Mouse (Mus musculus) ES-E14 (cell line): ENCODE measurements around the gene Zfp385b. TPM values are rescaled to one million over a fixed set of nuclear protein-coding genes. Genes with fewer than 3 reads are reported as not detected.

Experiments used
- DNase-seq: peaks from one replicate; pipeline ENCODE4 v3.0.0-alpha.2; 2013; ENCODE audit warnings: low read depth, low spot score
- H3K27ac ChIP-seq: 2 replicates; pipeline ENCODE4 v1.5.1; 2012; ENCODE audit warnings: low read depth, mild to moderate bottlenecking, low read length, moderate library complexity, mixed read lengths; ENCODE audit not compliant: poor library complexity, insufficient read depth, severe bottlenecking
- H3K36me3 ChIP-seq: 2 replicates; pipeline ENCODE4 v1.6.1; 2012; ENCODE audit warnings: mild to moderate bottlenecking, low read length, moderate library complexity, mixed read lengths; ENCODE audit not compliant: control insufficient read depth, poor library complexity, insufficient read depth, severe bottlenecking
- H3K4me1 ChIP-seq, 2 experiments: fragments of 150-350 bp in 1 of 2; sonication (generic) in 1 of 2; 2 replicates each; pipeline ENCODE4 v1.6.1; 2012; ENCODE audit warnings: low read length in 2 of 2, mild to moderate bottlenecking in 1 of 2, mixed read lengths in 1 of 2; ENCODE audit not compliant: control insufficient read depth in 2 of 2, insufficient read depth in 2 of 2, poor library complexity in 1 of 2
- H3K4me3 ChIP-seq, 2 experiments: fragments of 150-350 bp in 1 of 2; sonication (generic) in 1 of 2; 2 replicates each; pipeline ENCODE4 v1.5.1; 2012; ENCODE audit warnings: low read length in 2 of 2, low read depth in 1 of 2, mild to moderate bottlenecking in 1 of 2, mixed read lengths in 1 of 2; ENCODE audit not compliant: insufficient read depth in 1 of 2, poor library complexity in 1 of 2, severe bottlenecking in 1 of 2
- H3K9ac ChIP-seq: 2 replicates; pipeline ENCODE4 v1.6.1; 2012; ENCODE audit warnings: low read depth, mild to moderate bottlenecking, low read length, mixed read lengths; ENCODE audit not compliant: poor library complexity, insufficient read depth, severe bottlenecking
- H3K9me3 ChIP-seq: fragments of 150-350 bp; sonication (generic); 2 replicates; pipeline ENCODE4 v1.6.1; 2012; ENCODE audit warnings: low read depth, mild to moderate bottlenecking, low read length; ENCODE audit not compliant: control insufficient read depth, insufficient read depth
- CHD2 ChIP-seq: IDR thresholded peaks from 2 replicates; pipeline ENCODE4 v1.6.1; 2014; ENCODE audit warnings: mild to moderate bottlenecking, low read depth, low read length, inconsistent platforms
- HCFC1 ChIP-seq: IDR thresholded peaks from 2 replicates; pipeline ENCODE4 v1.6.1; 2012; ENCODE audit warnings: low read length, inconsistent platforms, borderline replicate concordance; ENCODE audit not compliant: insufficient read depth
- MAFK ChIP-seq: IDR thresholded peaks from 2 replicates; pipeline ENCODE4 v1.6.1; 2014; ENCODE audit warnings: mild to moderate bottlenecking, low read depth, low read length, inconsistent platforms; ENCODE audit not compliant: insufficient read depth
- ZC3H11A ChIP-seq: IDR thresholded peaks from 2 replicates; pipeline ENCODE4 v1.6.1; 2012; ENCODE audit warnings: low read depth, mild to moderate bottlenecking, inconsistent platforms, low read length, borderline replicate concordance
- ZNF384 ChIP-seq: IDR thresholded peaks from 2 replicates; pipeline ENCODE4 v1.6.1; 2012; ENCODE audit warnings: low read depth, low read length, inconsistent platforms
- in situ Hi-C, 2 experiments: fragments of 600-800 bp; cut with MboI; formaldehyde crosslinking; loops; one replicate each; pipeline ENCODE4 v1.15.1; 2025; ENCODE audit warnings: low sequenced_read_pairs in 2 of 2, inconsistent platforms in 1 of 2; ENCODE audit not compliant: unreplicated experiment in 2 of 2
- total RNA-seq: library from RNA; depleted of rRNA; stranded (reverse); fragments of 300-350 nt; gene quantifications from 2 replicates; pipeline ENCODE4 v1.2.3, GENCODE M21; 2012

Gene Zfp385b
- total RNA-seq, 1 experiment, result 0.09 TPM

DNA sequence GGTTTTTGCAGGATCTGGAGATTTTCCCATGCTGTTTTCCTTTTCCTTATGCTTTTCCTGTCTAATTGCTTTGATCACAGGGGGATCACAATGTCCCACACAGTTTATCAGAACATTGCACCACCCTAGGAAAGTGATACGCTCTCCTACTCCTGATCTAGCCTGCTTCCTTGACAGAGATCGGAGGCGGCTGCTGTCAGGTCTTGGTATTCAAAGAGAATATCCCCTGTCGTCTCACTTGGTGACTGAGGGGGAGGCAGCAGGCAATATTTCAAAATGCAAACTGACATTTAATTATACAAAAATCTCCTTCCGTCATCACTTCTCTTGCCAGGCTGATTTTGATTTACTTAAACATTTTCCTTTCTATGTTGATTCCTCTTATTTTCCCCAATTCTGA lies 73.0 kb downstream of the Zfp385b start:
- Histone ChIP-seq H3K27ac (no peak overlapping the region), H3K36me3 (no peaks in the 10 kb centered on the region), H3K9me3 (no peaks in the 10 kb centered on the region), H3K4me3 (no peak overlapping the region), H3K4me1 (0 out of 4 replicates have a peak, but pooled peaks cover 0 to 3% of the 10 kb centered on the region in 2 experiments), H3K9ac (no peak overlapping the region)
- DNase-seq, result no peak
- in situ Hi-C loops, result no loop called here
- TF ChIP-seq MAFK (no peak), HCFC1 (no peak), ZNF384 (no peak), ZC3H11A (no peak), CHD2 (no peak)

- H3K9me3 ChIP-seq, result no peaks in the 10 kb centered on the region
- H3K36me3 ChIP-seq, result no peaks in the 10 kb centered on the region
- in situ Hi-C loops, result no loop called here
- H3K9ac ChIP-seq, result no peak overlapping the region
- H3K4me3 ChIP-seq, result no peak overlapping the region
- no peak for DNase-seq
- no peaks in the 10 kb centered on the region for H3K4me1 ChIP-seq
- TF ChIP-seq ZC3H11A, result no peak
- TF ChIP-seq MAFK, result no peak
- TF ChIP-seq ZNF384, result no peak
- no peak for TF ChIP-seq HCFC1
- TF ChIP-seq CHD2, result no peak
- H3K27ac ChIP-seq, result no peak overlapping the region
Observed at GRCm38 (mm10) chr2:77745246-77745645, 74.2 kb downstream of the Zfp385b start.

GRCm38 (mm10) chr2:77742359-77742758 lies 77.1 kb downstream of the Zfp385b start:
- TF ChIP-seq ZNF384, result no peak
- no peak for TF ChIP-seq MAFK
- no peak for TF ChIP-seq ZC3H11A
- Histone ChIP-seq H3K9ac (no peak overlapping the region), H3K9me3 (no peaks in the 10 kb centered on the region), H3K4me1 (no peaks in the 10 kb centered on the region), H3K36me3 (no peaks in the 10 kb centered on the region), H3K4me3 (no peak overlapping the region), H3K27ac (no peak overlapping the region)
- in situ Hi-C loops, result no loop called here
- DNase-seq, result no peak

DNA sequence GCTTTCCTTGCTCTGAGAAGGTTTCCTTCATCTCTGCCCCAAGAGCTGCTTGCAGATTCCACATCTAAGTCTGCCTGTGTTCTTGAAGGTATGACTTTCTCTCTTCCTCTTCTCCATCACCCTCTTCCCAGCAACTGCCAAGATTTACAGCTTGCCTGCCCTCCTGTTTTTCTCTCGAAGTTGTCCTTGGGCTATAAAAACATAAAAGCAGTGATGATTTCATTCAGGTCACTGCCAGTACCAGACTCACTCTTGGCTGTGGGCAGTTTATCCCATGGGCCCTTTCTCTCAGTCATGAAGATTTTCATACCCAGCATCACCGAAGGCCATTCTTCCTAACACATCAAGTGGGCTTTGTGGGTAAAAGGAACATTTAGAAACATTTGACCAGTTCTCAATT lies 89.2 kb downstream of the Zfp385b start:
- Histone ChIP-seq H3K4me1 (no peaks in the 10 kb centered on the region), H3K4me3 (no peak overlapping the region), H3K27ac (no peak overlapping the region), H3K36me3 (no peaks in the 10 kb centered on the region), H3K9me3 (no peaks in the 10 kb centered on the region), H3K9ac (no peak overlapping the region)
- no peak for TF ChIP-seq ZNF384
- TF ChIP-seq HCFC1, result no peak
- TF ChIP-seq MAFK, result no peak
- TF ChIP-seq ZC3H11A, result no peak
- TF ChIP-seq CHD2, result no peak
- in situ Hi-C loops, result no loop called here
- no peak for DNase-seq

GRCm38 (mm10) chr2:77726798-77727197 lies 92.6 kb downstream of the Zfp385b start:
- in situ Hi-C loops, result no loop called here
- H3K27ac ChIP-seq, result no peak overlapping the region
- no peak for TF ChIP-seq HCFC1
- TF ChIP-seq ZC3H11A, result no peak
- TF ChIP-seq MAFK, result no peak
- TF ChIP-seq CHD2, result no peak
- no peak for TF ChIP-seq ZNF384

More at GRCm38 (mm10) chr2:77726798-77727197, 92.6 kb downstream of the Zfp385b start:
- DNase-seq, result no peak
- no peak overlapping the region for H3K9ac ChIP-seq
- no peaks in the 10 kb centered on the region for H3K9me3 ChIP-seq
- no peaks in the 10 kb centered on the region for H3K4me1 ChIP-seq
- no peaks in the 10 kb centered on the region for H3K36me3 ChIP-seq
- H3K4me3 ChIP-seq, result no peak overlapping the region
